In genomic region chr5:138853349-138853748, GRCm38 (mm10) we compare ENCODE assay signal across 28 mouse cellular contexts. TPM values are rescaled to one million over a fixed set of nuclear protein-coding genes. Genes with fewer than 3 reads are reported as not detected.
DNase-seq lines count a peak whose midpoint lies in the region; ATAC-seq lines count a peak whose summit lies in the region.
"Had no signal": no experiment of that assay in that cellular context is flagged by ENCODE, and none has a peak within 500 bp of the region (broad histone marks: within the 10 kb centered on the region; RNA-seq: fewer than 3 reads in every experiment).

No protein-coding gene starts in this region.

- peaks cover 36% of the 10 kb centered on the region for H3K4me1 ChIP-seq in megakaryocyte, embryonic 14.5 days
- H3K4me1 ChIP-seq in midbrain, embryonic 11.5 days (ENCODE audit: control insufficient read depth, insufficient read depth, low read length), result no peaks in the 10 kb centered on the region
- H3K4me1 ChIP-seq: embryonic facial prominence, embryonic 12.5 days; forebrain, embryonic 15.5 days had no signal

- peaks cover 52% of the 10 kb centered on the region for H3K27me3 ChIP-seq in megakaryocyte, embryonic 14.5 days (replicated peaks)
- H3K27me3 ChIP-seq in midbrain, embryonic 11.5 days (ENCODE audit: control insufficient read depth, insufficient read depth, low read length), result no peaks in the 10 kb centered on the region
- H3K27me3 ChIP-seq: embryonic facial prominence, embryonic 12.5 days; forebrain, embryonic 13.5 days; forebrain, embryonic 15.5 days had no signal

- peaks cover 21% of the 10 kb centered on the region for H3K9me3 ChIP-seq in megakaryocyte, embryonic 14.5 days
- H3K9me3 ChIP-seq in midbrain, embryonic 11.5 days (ENCODE audit: control insufficient read depth, low read length), result no peaks in the 10 kb centered on the region
- H3K9me3 ChIP-seq: embryonic facial prominence, embryonic 12.5 days; forebrain, embryonic 13.5 days; forebrain, embryonic 15.5 days had no signal

- intact Hi-C loops in heart, postnatal 14 days (cut with DNase I), result no loop called here

- H3K9ac ChIP-seq in midbrain, embryonic 11.5 days (ENCODE audit: low read length), result no peak overlapping the region
- H3K9ac ChIP-seq: embryonic facial prominence, embryonic 12.5 days; forebrain, embryonic 13.5 days; forebrain, embryonic 15.5 days; forebrain, postnatal 0 days had no signal

- H3K4me3 ChIP-seq in megakaryocyte, embryonic 14.5 days (replicated peaks), result peak overlapping the region; percentile 40
- H3K4me3 ChIP-seq in midbrain, embryonic 11.5 days (ENCODE audit: low read depth, low read length), result no peak overlapping the region
- H3K4me3 ChIP-seq: embryonic facial prominence, embryonic 10.5 days; embryonic facial prominence, embryonic 12.5 days; forebrain, embryonic 13.5 days; forebrain, embryonic 15.5 days had no signal

- no peaks in the 10 kb centered on the region for H3K36me3 ChIP-seq in megakaryocyte, embryonic 14.5 days (replicated peaks; ENCODE audit: low read length)
- H3K36me3 ChIP-seq in midbrain, embryonic 11.5 days (ENCODE audit: control insufficient read depth, insufficient read depth, low read length), result no peaks in the 10 kb centered on the region
- H3K36me3 ChIP-seq: embryonic facial prominence, embryonic 10.5 days; embryonic facial prominence, embryonic 12.5 days; forebrain, embryonic 15.5 days had no signal

- H3K4me2 ChIP-seq in midbrain, embryonic 11.5 days, result no peak overlapping the region
- H3K4me2 ChIP-seq: embryonic facial prominence, embryonic 12.5 days; forebrain, embryonic 13.5 days; forebrain, embryonic 15.5 days had no signal

- WGBS in midbrain, embryonic 11.5 days, result 72% methylated on average over 2 of the region's 2 CpGs

- peak; percentile 51 for ATAC-seq in common myeloid progenitor, adult 5-6 weeks (replicated peaks; ENCODE audit: low read depth, poor library complexity, severe bottlenecking)
- ATAC-seq in midbrain, embryonic 11.5 days (ENCODE audit: low FRiP score), result no peak
- ATAC-seq: forebrain, embryonic 13.5 days; forebrain, embryonic 15.5 days; forebrain, postnatal 0 days had no signal

- no peak overlapping the region for H3K27ac ChIP-seq in midbrain, embryonic 11.5 days (ENCODE audit: low read depth, low read length)
- H3K27ac ChIP-seq: embryonic facial prominence, embryonic 10.5 days; embryonic facial prominence, embryonic 12.5 days; forebrain, embryonic 13.5 days; forebrain, embryonic 15.5 days had no signal

- DNase-seq in induced T-regulatory cell, adult 2 months (ENCODE audit: low read depth), result peak; percentile 9
- no peak for DNase-seq in kidney, adult 9 months
- DNase-seq in B cell, adult 2 months, result no peak
- no peak for DNase-seq in midbrain, embryonic 11.5 days (ENCODE audit: low spot score, missing footprints)
- DNase-seq in heart, postnatal 14 days, result no peak
- DNase-seq: adrenal gland, adult 2 months; adrenal gland, postnatal 10 days; adrenal gland, postnatal 25 days; cerebellum, adult 11 months; cerebellum, adult 18-20 months; cerebellum, adult 8-10 months; cerebellum, adult 9-11 months; cerebellum, postnatal 14 days; cerebellum, postnatal 36 days; forebrain, postnatal 0 days had no signal

RNA-seq across cellular contexts. Expression of gene Gm5294, which starts 33.5 kb away (rescaled TPM):
- not detected in 2 replicates for total RNA-seq in common myeloid progenitor, adult 5-6 weeks (2017)
- not detected in 2 replicates for polyA plus RNA-seq in megakaryocyte, embryonic 14.5 days (2012; ENCODE audit: insufficient read depth, low replicate concordance)
- not detected in 2 replicates for polyA plus RNA-seq in midbrain, embryonic 11.5 days (2014; fragmentation: Nextera tagmentation; extraction: Ambion mirVana)
- not detected for total RNA-seq in heart, postnatal 14 days (2021)
- total RNA-seq: adrenal gland, adult 2 months; adrenal gland, postnatal 10 days; adrenal gland, postnatal 25 days; adrenal gland, postnatal 4 days; ES-E14; forebrain, postnatal 0 days; MEL had no signal
- polyA plus RNA-seq: C2C12; cortical plate, adult 2 months; embryonic facial prominence, embryonic 10.5 days; embryonic facial prominence, embryonic 14.5 days; forebrain, embryonic 11.5 days; forebrain, embryonic 13.5 days; forebrain, embryonic 15.5 days; forebrain, postnatal 0 days had no signal
